Mouse (Mus musculus) liver, adult 2 months (tissue): Measurements from ENCODE around the gene Ush1g. TPM values are rescaled to one million over a fixed set of nuclear protein-coding genes. Genes with fewer than 3 reads are reported as not detected.
A peak's percentile ranks its signal among the peaks of the same experiment; 100 is the strongest.

Experiments
- DNase-seq: peaks from one replicate; pipeline ENCODE4 v3.0.0-alpha.2; 2011; ENCODE audit warnings: low read depth, low spot score; ENCODE audit errors: extremely low read depth
- H3K27ac ChIP-seq: fragments of 200-500 bp; replicated peaks from 2 replicates; pipeline ENCODE4 v1.5.1; 2012; ENCODE audit warnings: low read depth, mild to moderate bottlenecking, control low read depth, inconsistent platforms, low read length; ENCODE audit not compliant: insufficient read depth
- H3K27me3 ChIP-seq: fragments of 200-500 bp; 2 replicates; pipeline ENCODE4 v1.6.1; 2012; ENCODE audit warnings: mild to moderate bottlenecking, moderate library complexity, low read length, inconsistent platforms; ENCODE audit not compliant: control insufficient read depth, insufficient read depth
- H3K36me3 ChIP-seq: fragments of 200-500 bp; 2 replicates; pipeline ENCODE4 v1.6.1; 2012; ENCODE audit warnings: low read length, inconsistent platforms; ENCODE audit not compliant: control insufficient read depth, insufficient read depth
- H3K4me1 ChIP-seq: fragments of 200-500 bp; 2 replicates; pipeline ENCODE4 v1.6.1; 2011; ENCODE audit warnings: low read length; ENCODE audit not compliant: control insufficient read depth, insufficient read depth
- H3K4me3 ChIP-seq: fragments of 200-500 bp; 2 replicates; pipeline ENCODE4 v1.5.1; 2011; ENCODE audit warnings: low read depth, mild to moderate bottlenecking, control low read depth, low read length, moderate library complexity; ENCODE audit not compliant: insufficient read depth
- H3K79me2 ChIP-seq: fragments of 200-500 bp; 2 replicates; pipeline ENCODE4 v1.6.1; 2012; ENCODE audit warnings: inconsistent platforms, mild to moderate bottlenecking, low read length, moderate library complexity; ENCODE audit not compliant: control insufficient read depth, insufficient read depth
- H3K9ac ChIP-seq: fragments of 200-500 bp; 2 replicates; pipeline ENCODE4 v1.6.1; 2012; ENCODE audit warnings: low read depth, mild to moderate bottlenecking, control low read depth, inconsistent platforms, low read length
- CTCF ChIP-seq: fragments of 200-500 bp; IDR thresholded peaks from 2 replicates; pipeline ENCODE4 v1.5.1; 2011; ENCODE audit warnings: low read depth, low read length, control low read depth
- POLR2A ChIP-seq: fragments of 200-500 bp; IDR thresholded peaks from 2 replicates; pipeline ENCODE4 v1.6.1; 2011; ENCODE audit warnings: low read length, control low read depth; ENCODE audit not compliant: insufficient read depth; ENCODE audit errors: extremely low read depth
- WGBS: fragments of 180-500 bp; shearing (Covaris S2); methylation state at CpG from one replicate; pipeline ENCODE4 v1.1.7; 2018; 5-methylcytosine and 5-hydroxymethylcytosine counted together
- polyA plus RNA-seq: library from polyadenylated mRNA; depleted of rRNA; stranded (reverse); fragments of >200 nt; gene quantifications from 2 replicates; pipeline ENCODE4 v1.2.3, GENCODE M21; 2012
- total RNA-seq: library from RNA; depleted of rRNA; stranded (reverse); fragments of >200 nt; gene quantifications from 2 replicates; pipeline ENCODE4 v1.2.3, GENCODE M21; 2014

The Ush1g gene
- total and polyA plus RNA-seq, 2 experiments, result 0.28 to 0.50 TPM

DNA sequence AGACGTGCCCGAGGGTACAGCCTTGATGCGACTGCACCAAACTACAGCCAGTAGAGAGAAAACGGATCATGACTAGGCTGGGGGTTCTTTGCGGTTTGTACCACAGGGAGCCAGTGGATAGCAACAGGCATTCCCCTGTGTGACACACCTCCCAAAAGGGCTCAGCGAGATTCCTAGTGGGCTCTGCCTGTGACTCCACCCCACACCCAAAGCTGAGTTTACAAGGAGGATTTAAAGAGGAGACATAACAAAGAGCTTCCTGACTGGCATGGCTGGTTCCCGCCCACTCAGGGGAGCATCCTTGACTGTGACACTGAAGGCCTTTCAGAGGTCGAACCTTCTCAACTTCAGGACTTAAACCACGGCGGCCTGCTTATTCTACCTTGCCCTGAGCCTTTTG is 30.3 kb downstream of the Ush1g start:
- Histone ChIP-seq H3K36me3 (peaks cover 10% of the 10 kb centered on the region; the same call in 1 of the 2 replicates), H3K4me3 (no peak overlapping the region), H3K27ac (peak overlapping the region; percentile 90), H3K9ac (no peak overlapping the region; the same call in 1 of the 2 replicates), H3K79me2 (peaks cover 24% of the 10 kb centered on the region; the same call in 1 of the 2 replicates), H3K27me3 (no peaks in the 10 kb centered on the region), H3K4me1 (peaks cover 30% of the 10 kb centered on the region)
- no peak for TF ChIP-seq POLR2A
- TF ChIP-seq CTCF, result no peak
- 68% methylated on average over 10 of the region's 10 CpGs for WGBS
- no peak for DNase-seq

DNA sequence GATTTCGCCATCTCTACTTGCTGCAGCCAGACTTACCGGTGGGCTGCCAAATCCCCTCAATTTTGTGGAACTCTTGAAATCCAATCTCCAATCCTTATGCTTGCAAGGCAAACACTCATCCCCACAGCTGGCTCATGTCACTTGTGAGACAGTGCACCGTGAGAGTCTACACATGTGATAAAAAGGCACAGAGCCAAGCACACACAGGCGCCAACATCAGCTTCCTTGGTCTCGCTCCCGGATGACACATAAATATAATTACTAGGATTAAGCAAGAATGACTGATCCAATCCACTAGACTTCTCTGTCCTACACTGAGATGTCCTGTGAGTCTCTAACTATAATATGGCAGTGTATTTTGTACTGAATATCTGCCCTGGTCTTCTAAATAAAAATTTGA is 30.9 kb downstream of the Ush1g start:
- Histone ChIP-seq H3K27ac (peak overlapping the region; percentile 45), H3K4me3 (no peak overlapping the region), H3K36me3 (peaks cover 10% of the 10 kb centered on the region; the same call in 1 of the 2 replicates), H3K4me1 (peaks cover 30% of the 10 kb centered on the region), H3K79me2 (peaks cover 24% of the 10 kb centered on the region; the same call in 1 of the 2 replicates), H3K9ac (no peak overlapping the region), H3K27me3 (no peaks in the 10 kb centered on the region)
- peak; percentile 83 for DNase-seq
- 24% methylated on average over 6 of the region's 6 CpGs for WGBS
- TF ChIP-seq POLR2A (no peak), CTCF (no peak)

DNA sequence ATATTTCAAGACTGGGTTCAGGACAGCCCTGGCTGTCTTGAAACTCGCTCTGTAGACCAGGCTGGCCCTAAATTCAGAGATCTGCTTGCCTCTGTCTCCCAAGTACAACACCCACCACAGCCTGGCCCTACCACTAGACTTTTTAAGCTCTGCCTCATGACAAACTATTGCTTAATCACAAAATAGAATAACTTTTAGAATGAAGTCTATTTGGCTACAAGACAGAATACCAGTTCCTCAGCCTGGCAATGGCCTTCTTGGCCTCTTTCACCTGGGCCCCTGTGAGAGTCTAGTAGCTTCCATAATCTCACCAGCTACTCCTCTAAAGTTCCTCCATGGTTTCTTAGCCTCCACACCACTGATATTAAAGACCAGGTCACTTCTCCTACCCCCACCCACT is 31.5 kb downstream of the Ush1g start:
- Histone ChIP-seq H3K27ac (peak overlapping the region; percentile 45), H3K27me3 (no peaks in the 10 kb centered on the region), H3K9ac (no peak overlapping the region), H3K79me2 (peaks cover 20% of the 10 kb centered on the region; the same call in 1 of the 2 replicates), H3K4me1 (peaks cover 26% of the 10 kb centered on the region), H3K4me3 (no peak overlapping the region), H3K36me3 (peaks cover 12% of the 10 kb centered on the region; the same call in 1 of the 2 replicates)
- TF ChIP-seq POLR2A (no peak), CTCF (no peak)
- 78% methylated on average over 1 of the region's 1 CpGs for WGBS
- peak; percentile 56 for DNase-seq

DNA sequence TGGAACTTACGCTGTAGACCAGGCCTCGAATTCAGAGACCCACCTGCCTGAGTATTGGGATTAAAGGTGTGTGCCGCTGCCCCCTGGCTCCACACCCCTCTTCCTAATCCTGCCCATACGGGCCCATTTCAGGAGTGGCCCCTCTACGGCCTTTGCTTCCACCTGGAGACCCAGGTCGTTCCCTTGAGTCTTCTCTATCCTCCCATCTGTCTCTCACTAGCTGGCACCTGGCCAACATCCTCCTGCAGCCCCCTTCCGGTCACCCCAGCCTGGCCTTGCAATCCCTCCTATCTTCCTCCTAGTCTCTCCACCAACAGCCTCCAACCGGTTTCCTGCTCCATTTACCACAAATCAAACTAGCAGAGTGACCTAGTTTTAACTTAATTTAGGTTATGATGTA is 32.0 kb downstream of the Ush1g start:
- H3K79me2 ChIP-seq, result peaks cover 20% of the 10 kb centered on the region; the same call in 1 of the 2 replicates
- TF ChIP-seq CTCF (no peak), POLR2A (no peak)
- peaks cover 12% of the 10 kb centered on the region; the same call in 1 of the 2 replicates for H3K36me3 ChIP-seq
- H3K27ac ChIP-seq, result no peak overlapping the region
- H3K27me3 ChIP-seq, result no peaks in the 10 kb centered on the region
- H3K9ac ChIP-seq, result no peak overlapping the region
- no peak overlapping the region for H3K4me3 ChIP-seq
- WGBS, result 69% methylated on average over 8 of the region's 8 CpGs
- H3K4me1 ChIP-seq, result peaks cover 26% of the 10 kb centered on the region
- DNase-seq, result no peak

DNA sequence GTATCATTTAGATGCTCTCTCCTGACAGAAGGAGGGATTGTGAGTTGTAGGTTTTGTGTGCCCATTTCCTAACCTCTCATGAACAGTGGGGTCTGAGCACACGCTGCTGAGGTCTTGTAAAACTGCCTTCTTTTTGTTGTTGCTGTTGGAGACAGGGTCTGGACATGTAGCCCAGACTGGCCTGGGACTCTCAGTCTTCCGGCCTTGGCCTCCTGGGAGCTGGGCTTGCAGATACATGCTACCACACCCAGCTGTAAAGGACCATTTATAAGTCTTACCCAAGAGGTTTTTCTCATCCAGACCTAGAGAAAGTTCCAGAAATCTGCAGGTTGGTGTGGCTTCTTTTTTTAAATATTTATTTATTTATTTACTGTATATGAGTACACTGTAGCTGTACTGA is 33.5 kb downstream of the Ush1g start:
- no peak overlapping the region for H3K4me3 ChIP-seq
- DNase-seq, result no peak
- H3K9ac ChIP-seq, result no peak overlapping the region
- H3K27me3 ChIP-seq, result no peaks in the 10 kb centered on the region
- no peak overlapping the region for H3K27ac ChIP-seq
- no peak for TF ChIP-seq CTCF
- no peak for TF ChIP-seq POLR2A
- peaks cover 19% of the 10 kb centered on the region for H3K4me1 ChIP-seq
- H3K79me2 ChIP-seq, result peaks cover 16% of the 10 kb centered on the region; the same call in 1 of the 2 replicates
- 95% methylated on average over 2 of the region's 2 CpGs for WGBS
- H3K36me3 ChIP-seq, result peaks cover 19% of the 10 kb centered on the region; the same call in 1 of the 2 replicates

DNA sequence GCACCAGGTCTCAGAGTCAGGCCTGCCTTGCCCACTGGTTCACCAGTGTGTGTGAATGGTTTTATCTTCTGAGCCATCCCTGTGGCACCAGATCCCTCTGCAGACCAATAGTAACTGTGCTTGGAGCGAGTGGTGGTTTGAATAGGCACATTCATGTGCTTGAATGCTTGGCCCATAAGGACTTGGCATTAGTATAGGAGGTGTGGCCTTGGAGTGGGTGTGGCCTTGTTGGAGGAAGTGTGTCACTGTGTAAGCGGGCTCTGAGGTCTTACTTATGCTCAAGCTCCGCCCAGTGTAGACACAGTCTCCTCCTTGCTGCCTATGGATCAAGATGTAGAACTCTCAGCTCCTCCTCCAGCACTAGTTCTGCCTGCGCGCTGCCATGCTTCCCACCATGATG is 34.5 kb downstream of the Ush1g start:
- Histone ChIP-seq H3K9ac (no peak overlapping the region), H3K27me3 (no peaks in the 10 kb centered on the region), H3K4me1 (peaks cover 19% of the 10 kb centered on the region), H3K4me3 (no peak overlapping the region), H3K79me2 (peaks cover 16% of the 10 kb centered on the region; the same call in 1 of the 2 replicates), H3K36me3 (peaks cover 20% of the 10 kb centered on the region; the same call in 1 of the 2 replicates), H3K27ac (no peak overlapping the region)
- DNase-seq, result peak; percentile 58
- 79% methylated on average over 5 of the region's 5 CpGs for WGBS
- TF ChIP-seq POLR2A (no peak), CTCF (no peak)
